Mouse (Mus musculus) erythroblast, embryonic 14.5 days (primary cell): Measurements from ENCODE around the gene B3galnt2. TPM values are rescaled to one million over a fixed set of nuclear protein-coding genes. Genes with fewer than 3 reads are reported as not detected.

ENCODE experiments used
- H3K27me3 ChIP-seq: 2 replicates; pipeline ENCODE4 v1.6.1; 2012; ENCODE audit warnings: inconsistent platforms; ENCODE audit not compliant: control insufficient read depth
- H3K36me3 ChIP-seq: 2 replicates; pipeline ENCODE4 v1.6.1; 2012; ENCODE audit warnings: mild to moderate bottlenecking, inconsistent platforms; ENCODE audit not compliant: control insufficient read depth
- H3K4me1 ChIP-seq: 2 replicates; pipeline ENCODE4 v1.6.1; 2012; ENCODE audit warnings: inconsistent platforms; ENCODE audit not compliant: control insufficient read depth
- H3K4me3 ChIP-seq: replicated peaks from 2 replicates; pipeline ENCODE3; 2012; ENCODE audit warnings: moderate library complexity, mild to moderate bottlenecking, inconsistent platforms
- H3K9me3 ChIP-seq: 2 replicates; pipeline ENCODE4 v1.6.1; 2012; ENCODE audit warnings: low read length, inconsistent platforms, mixed read lengths; ENCODE audit not compliant: control insufficient read depth
- GATA1 ChIP-seq: IDR thresholded peaks from 2 replicates; pipeline ENCODE4 v1.6.1; 2012; ENCODE audit warnings: low read length, inconsistent platforms, mixed read lengths
- TAL1 ChIP-seq: IDR thresholded peaks from 3 replicates; pipeline ENCODE4 v1.6.1; 2012; ENCODE audit warnings: low read length, inconsistent platforms, mixed read lengths
- polyA plus RNA-seq: library from polyadenylated mRNA; stranded (reverse); fragments of >175 nt; gene quantifications from 2 replicates; pipeline ENCODE4 v1.2.3, GENCODE M21; 2012

The B3galnt2 gene
- 1.6 and 3.0 TPM in 2 replicates for polyA plus RNA-seq

GRCm38 (mm10) chr13:13953874-13954832 is at the start of gene B3galnt2:
Gene B3galnt2, plus strand, starts transcription at chr13:13954469.
- H3K4me1 ChIP-seq = peaks cover 46% of the 10 kb centered on the region
- no peaks in the 10 kb centered on the region for H3K27me3 ChIP-seq
- no peak for TF ChIP-seq GATA1
- no peak for TF ChIP-seq TAL1
- H3K4me3 ChIP-seq = peak within 1 kb of the TSS; percentile 94
- peaks cover 29% of the 10 kb centered on the region for H3K36me3 ChIP-seq
- peaks cover 3% of the 10 kb centered on the region for H3K9me3 ChIP-seq

- no peak overlapping the region for H3K4me3 ChIP-seq
- no peaks in the 10 kb centered on the region for H3K27me3 ChIP-seq
- no peaks in the 10 kb centered on the region for H3K4me1 ChIP-seq
- no peaks in the 10 kb centered on the region for H3K9me3 ChIP-seq
- TF ChIP-seq TAL1 (no peak), GATA1 (no peak)
- H3K36me3 ChIP-seq = no peaks in the 10 kb centered on the region
Observed at GRCm38 (mm10) chr13:13911341-13911740, 42.9 kb upstream of the B3galnt2 start.

- TF ChIP-seq TAL1 (no peak), GATA1 (no peak)
Observed at GRCm38 (mm10) chr13:13919396-13919795, 34.9 kb upstream of the B3galnt2 start.

GRCm38 (mm10) chr13:13922526-13922925 is 31.7 kb upstream of the B3galnt2 start:
- H3K4me1 ChIP-seq = no peaks in the 10 kb centered on the region
- H3K27me3 ChIP-seq = no peaks in the 10 kb centered on the region
- no peaks in the 10 kb centered on the region for H3K36me3 ChIP-seq
- no peaks in the 10 kb centered on the region for H3K9me3 ChIP-seq
- H3K4me3 ChIP-seq = no peak overlapping the region
- TF ChIP-seq GATA1 = no peak
- no peak for TF ChIP-seq TAL1

More at GRCm38 (mm10) chr13:13919396-13919795, 34.9 kb upstream of the B3galnt2 start:
- Histone ChIP-seq H3K36me3 (no peaks in the 10 kb centered on the region), H3K4me1 (no peaks in the 10 kb centered on the region), H3K9me3 (no peaks in the 10 kb centered on the region), H3K27me3 (no peaks in the 10 kb centered on the region), H3K4me3 (no peak overlapping the region)

- TF ChIP-seq GATA1 = no peak
- TF ChIP-seq TAL1 = no peak
- Histone ChIP-seq H3K4me1 (peaks cover 7% of the 10 kb centered on the region), H3K4me3 (no peak overlapping the region), H3K36me3 (no peaks in the 10 kb centered on the region), H3K27me3 (no peaks in the 10 kb centered on the region), H3K9me3 (no peaks in the 10 kb centered on the region)
Observed at GRCm38 (mm10) chr13:13929982-13930381, 24.3 kb upstream of the B3galnt2 start.

GRCm38 (mm10) chr13:13954931-13955330 is 662 bp downstream of the B3galnt2 start:
- TF ChIP-seq GATA1 (no peak), TAL1 (no peak)
- Histone ChIP-seq H3K27me3 (no peaks in the 10 kb centered on the region), H3K36me3 (peaks cover 37% of the 10 kb centered on the region), H3K4me1 (peaks cover 48% of the 10 kb centered on the region), H3K4me3 (peak overlapping the region; percentile 94), H3K9me3 (peaks cover 3% of the 10 kb centered on the region)

- no peak for TF ChIP-seq GATA1
- no peak for TF ChIP-seq TAL1
- Histone ChIP-seq H3K4me1 (peaks cover 58% of the 10 kb centered on the region), H3K36me3 (peaks cover 47% of the 10 kb centered on the region), H3K27me3 (no peaks in the 10 kb centered on the region), H3K4me3 (peak overlapping the region; percentile 33), H3K9me3 (no peaks in the 10 kb centered on the region)
Observed at GRCm38 (mm10) chr13:13956686-13957085, 2.4 kb downstream of the B3galnt2 start.

GRCm38 (mm10) chr13:13960211-13960610 is 5.9 kb downstream of the B3galnt2 start:
- Histone ChIP-seq H3K36me3 (peaks cover 59% of the 10 kb centered on the region), H3K27me3 (no peaks in the 10 kb centered on the region), H3K4me1 (peaks cover 54% of the 10 kb centered on the region), H3K4me3 (no peak overlapping the region), H3K9me3 (no peaks in the 10 kb centered on the region)
- TF ChIP-seq TAL1 = no peak
- no peak for TF ChIP-seq GATA1

- Histone ChIP-seq H3K4me1 (peaks cover 54% of the 10 kb centered on the region), H3K36me3 (peaks cover 64% of the 10 kb centered on the region), H3K9me3 (no peaks in the 10 kb centered on the region), H3K27me3 (no peaks in the 10 kb centered on the region), H3K4me3 (no peak overlapping the region)
- TF ChIP-seq TAL1 (no peak), GATA1 (no peak)
Observed at GRCm38 (mm10) chr13:13961046-13961445, 6.8 kb downstream of the B3galnt2 start.

GRCm38 (mm10) chr13:13965388-13965964 is 11.2 kb downstream of the B3galnt2 start:
- Histone ChIP-seq H3K9me3 (no peaks in the 10 kb centered on the region), H3K27me3 (no peaks in the 10 kb centered on the region), H3K36me3 (peaks cover 61% of the 10 kb centered on the region), H3K4me3 (no peak overlapping the region), H3K4me1 (peaks cover 65% of the 10 kb centered on the region)
- TF ChIP-seq GATA1 (no peak), TAL1 (no peak)
